Mouse (Mus musculus) kidney, adult 2 months (tissue): ENCODE measurements around the gene Cxcl17.

Experiments used
- CTCF ChIP-seq: fragments of 200-500 bp; conservative IDR thresholded peaks from 2 replicates; pipeline ENCODE4 v1.5.1; 2011; ENCODE audit warnings: low read depth, mild to moderate bottlenecking, control low read depth, low read length, moderate library complexity, mixed read lengths; ENCODE audit not compliant: insufficient read depth, insufficient read length
- POLR2A ChIP-seq: fragments of 200-500 bp; IDR thresholded peaks from one replicate; pipeline ENCODE4 v1.6.1; 2011; ENCODE audit warnings: low read depth, low read length, control low read depth

DNA sequence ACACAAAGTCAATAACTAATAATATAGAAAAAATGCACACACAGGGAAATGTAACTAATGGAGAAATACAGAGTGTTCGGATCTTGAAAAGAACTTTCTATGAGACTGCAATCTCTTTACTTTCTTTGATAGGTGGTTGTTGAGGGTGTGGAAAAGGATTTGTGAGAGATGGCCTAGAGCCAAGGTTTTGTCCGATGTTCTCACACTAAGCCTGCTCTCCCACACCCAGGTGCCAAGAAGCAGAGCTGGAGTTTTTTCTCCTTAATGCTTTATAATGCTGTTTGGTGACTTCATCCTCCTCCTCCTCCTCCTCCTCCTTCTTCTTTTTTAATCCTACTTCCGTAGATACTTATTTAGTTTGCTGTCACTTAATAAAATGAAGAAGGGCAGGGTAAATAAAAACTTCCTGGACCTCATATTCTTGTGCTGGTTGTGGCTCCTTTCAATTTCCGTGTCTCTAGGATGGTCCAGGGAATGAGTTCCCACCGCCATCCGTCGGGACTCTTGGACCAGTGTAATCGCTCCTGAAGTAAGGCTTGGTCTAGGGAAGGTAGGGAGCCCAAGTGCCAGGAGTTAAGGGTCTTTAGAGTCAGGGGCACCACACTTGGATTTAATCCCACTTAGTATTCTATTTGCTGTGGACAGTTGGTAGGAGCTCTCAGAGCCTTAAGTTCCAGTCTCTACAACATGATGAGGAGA lies 26.6 kb upstream of the Cxcl17 start:
- TF ChIP-seq CTCF (no peak), POLR2A (no peak)
